Mouse (Mus musculus) limb, embryonic 14.5 days (tissue): ENCODE data around the gene Shc4. TPM values are rescaled to one million over a fixed set of nuclear protein-coding genes. Genes with fewer than 3 reads are reported as not detected.

Source experiments
- ATAC-seq: fragments of 200-750 bp; cut with Nextera tagmentation; 2 replicates; pipeline ENCODE4 v1.8.0; 2017; ENCODE audit warnings: low read depth, moderate number of reproducible peaks, moderate TSS enrichment; ENCODE audit not compliant: low FRiP score
- DNase-seq: peaks from one replicate; pipeline ENCODE4 v3.0.0-alpha.2; 2015; ENCODE audit warnings: low spot score
- H3K27ac ChIP-seq: fragments of 300-500 bp; sonication (generic); replicated peaks from 2 replicates; pipeline ENCODE4 v1.5.1; 2014; ENCODE audit warnings: low read depth, mild to moderate bottlenecking, low read length, moderate library complexity, mixed read lengths
- H3K27me3 ChIP-seq: fragments of 300-500 bp; sonication (generic); 2 replicates; pipeline ENCODE4 v1.6.1; 2014; ENCODE audit warnings: low read length, mixed read lengths; ENCODE audit not compliant: control insufficient read depth, insufficient read depth
- H3K36me3 ChIP-seq: fragments of 300-500 bp; sonication (generic); 2 replicates; pipeline ENCODE4 v1.6.1; 2014; ENCODE audit warnings: mild to moderate bottlenecking, low read length, moderate library complexity, mixed read lengths; ENCODE audit not compliant: control insufficient read depth, insufficient read depth
- H3K4me1 ChIP-seq: fragments of 300-500 bp; sonication (generic); 2 replicates; pipeline ENCODE4 v1.6.1; 2014; ENCODE audit warnings: antibody characterized with exemption, low read length, mixed read lengths; ENCODE audit not compliant: control insufficient read depth, insufficient read depth
- H3K4me2 ChIP-seq: fragments of 300-500 bp; sonication (generic); replicated peaks from 2 replicates; pipeline ENCODE4 v1.6.1; 2014; ENCODE audit warnings: low read depth, mild to moderate bottlenecking, low read length, moderate library complexity; ENCODE audit not compliant: severe bottlenecking
- H3K4me3 ChIP-seq: fragments of 300-500 bp; sonication (generic); replicated peaks from 2 replicates; pipeline ENCODE4 v1.5.1; 2014; ENCODE audit warnings: low read length
- H3K9ac ChIP-seq: fragments of 300-500 bp; sonication (generic); 2 replicates; pipeline ENCODE4 v1.6.1; 2014; ENCODE audit warnings: mild to moderate bottlenecking, low read depth, low read length, moderate library complexity; ENCODE audit not compliant: severe bottlenecking
- H3K9me3 ChIP-seq: fragments of 300-500 bp; sonication (generic); 2 replicates; pipeline ENCODE4 v1.6.1; 2016; ENCODE audit warnings: low read length; ENCODE audit not compliant: control insufficient read depth
- POLR2A ChIP-seq: fragments of 200-500 bp; IDR thresholded peaks from 2 replicates; pipeline ENCODE4 v1.8.0; 2012; ENCODE audit warnings: inconsistent platforms, mild to moderate bottlenecking, moderate library complexity, borderline replicate concordance; ENCODE audit not compliant: insufficient read depth, insufficient read length; ENCODE audit errors: extremely low read depth
- WGBS: fragments of 180-500 bp; shearing (Covaris S2); extraction: QIAGEN DNeasy Blood & Tissue Kit; methylation state at CpG from one replicate; pipeline ENCODE4 v1.1.7; 2014; 5-methylcytosine and 5-hydroxymethylcytosine counted together
- polyA plus RNA-seq, 2 experiments: library from polyadenylated mRNA; depleted of rRNA in 1 of 2; stranded (reverse) in 1 of 2; unstranded in 1 of 2; fragments of >200 nt; fragmentation: Nextera tagmentation in 1 of 2; extraction: Ambion mirVana in 1 of 2; gene quantifications; 2 replicates each; pipeline versions ENCODE4 v1.2.1 to v1.2.3; 2012 to 2014

The Shc4 gene
- polyA plus RNA-seq, 2 experiments = 0.74 to 1.3 TPM

GRCm38 (mm10) chr2:125594786-125595185 is 129.2 kb downstream of the Shc4 start:
- Histone ChIP-seq H3K9me3 (no peaks in the 10 kb centered on the region), H3K4me1 (no peaks in the 10 kb centered on the region), H3K36me3 (peaks cover 37% of the 10 kb centered on the region), H3K27ac (no peak overlapping the region), H3K4me2 (no peak overlapping the region), H3K4me3 (no peak overlapping the region), H3K27me3 (no peaks in the 10 kb centered on the region), H3K9ac (no peak overlapping the region)
- ATAC-seq (no peak), DNase-seq (no peak)
- no peak for TF ChIP-seq POLR2A
- WGBS = 90% methylated on average over 12 of the region's 12 CpGs

- Histone ChIP-seq H3K27me3 (no peaks in the 10 kb centered on the region), H3K4me3 (no peak overlapping the region), H3K27ac (no peak overlapping the region), H3K36me3 (peaks cover 33% of the 10 kb centered on the region), H3K4me1 (no peaks in the 10 kb centered on the region), H3K9ac (no peak overlapping the region), H3K9me3 (no peaks in the 10 kb centered on the region), H3K4me2 (no peak overlapping the region)
- 84% methylated on average over 6 of the region's 6 CpGs for WGBS
- DNase-seq = no peak
- TF ChIP-seq POLR2A = no peak
- ATAC-seq = no peak
Measured at GRCm38 (mm10) chr2:125594072-125594471, 129.9 kb downstream of the Shc4 start.

GRCm38 (mm10) chr2:125591895-125592294 is 132.1 kb downstream of the Shc4 start:
- TF ChIP-seq POLR2A = no peak
- 88% methylated on average over 4 of the region's 4 CpGs for WGBS
- H3K36me3 ChIP-seq = peaks cover 42% of the 10 kb centered on the region

GRCm38 (mm10) chr2:125589287-125589686 is 134.7 kb downstream of the Shc4 start:
- DNase-seq (no peak), ATAC-seq (no peak)
- no peak overlapping the region for H3K9ac ChIP-seq
- H3K36me3 ChIP-seq = peaks cover 50% of the 10 kb centered on the region
- H3K4me3 ChIP-seq = no peak overlapping the region
- WGBS = 95% methylated on average over 12 of the region's 12 CpGs
- no peaks in the 10 kb centered on the region for H3K9me3 ChIP-seq
- H3K27ac ChIP-seq = no peak overlapping the region
- H3K27me3 ChIP-seq = no peaks in the 10 kb centered on the region
- H3K4me1 ChIP-seq = no peaks in the 10 kb centered on the region
- no peak for TF ChIP-seq POLR2A
- H3K4me2 ChIP-seq = no peak overlapping the region

More at GRCm38 (mm10) chr2:125591895-125592294, 132.1 kb downstream of the Shc4 start:
- Histone ChIP-seq H3K4me3 (no peak overlapping the region), H3K9me3 (no peaks in the 10 kb centered on the region), H3K9ac (no peak overlapping the region), H3K4me2 (no peak overlapping the region), H3K27me3 (no peaks in the 10 kb centered on the region), H3K27ac (no peak overlapping the region), H3K4me1 (no peaks in the 10 kb centered on the region)
- ATAC-seq (no peak), DNase-seq (no peak)

GRCm38 (mm10) chr2:125581081-125581480 is 142.9 kb downstream of the Shc4 start:
- no peak for ATAC-seq
- H3K9ac ChIP-seq = no peak overlapping the region
- no peak overlapping the region for H3K27ac ChIP-seq
- H3K4me1 ChIP-seq = no peaks in the 10 kb centered on the region
- no peaks in the 10 kb centered on the region for H3K9me3 ChIP-seq
- H3K4me3 ChIP-seq = no peak overlapping the region
- no peaks in the 10 kb centered on the region for H3K27me3 ChIP-seq
- no peak for DNase-seq
- WGBS = 85% methylated on average over 5 of the region's 5 CpGs
- no peak overlapping the region for H3K4me2 ChIP-seq
- no peak for TF ChIP-seq POLR2A
- peaks cover 63% of the 10 kb centered on the region for H3K36me3 ChIP-seq

- no peaks in the 10 kb centered on the region for H3K27me3 ChIP-seq
- no peaks in the 10 kb centered on the region for H3K9me3 ChIP-seq
- DNase-seq (no peak), ATAC-seq (no peak)
- WGBS = 75% methylated on average over 4 of the region's 4 CpGs
- no peaks in the 10 kb centered on the region for H3K4me1 ChIP-seq
- no peak overlapping the region for H3K9ac ChIP-seq
- peaks cover 68% of the 10 kb centered on the region for H3K36me3 ChIP-seq
- no peak overlapping the region for H3K27ac ChIP-seq
- no peak overlapping the region for H3K4me3 ChIP-seq
- H3K4me2 ChIP-seq = no peak overlapping the region
- TF ChIP-seq POLR2A = no peak
Measured at GRCm38 (mm10) chr2:125577670-125578069, 146.3 kb downstream of the Shc4 start.

Other genes with a start within 250 kb of the Shc4 start
- 0.19 and 0.24 TPM in 2 replicates for gene Gm9913, start 219.1 kb downstream of the Shc4 start, polyA plus RNA-seq (2012; rRNA removed)
- 0.40 and 0.75 TPM in 2 replicates for gene Gm9913, start 219.1 kb downstream of the Shc4 start, polyA plus RNA-seq (2014; fragmentation: Nextera tagmentation; extraction: Ambion mirVana)
- 29.5 and 31.4 TPM in 2 replicates for gene Fbn1, start 216.2 kb downstream of the Shc4 start, polyA plus RNA-seq (2012; rRNA removed)
- 47.0 and 49.4 TPM in 2 replicates for gene Fbn1, start 216.2 kb downstream of the Shc4 start, polyA plus RNA-seq (2014; fragmentation: Nextera tagmentation; extraction: Ambion mirVana)
- 5.3 and 6.9 TPM in 2 replicates for gene Cep152, start 99.0 kb downstream of the Shc4 start, polyA plus RNA-seq (2012; rRNA removed)
- 5.3 and 6.2 TPM in 2 replicates for gene Cep152, start 99.0 kb downstream of the Shc4 start, polyA plus RNA-seq (2014; fragmentation: Nextera tagmentation; extraction: Ambion mirVana)
- 143 and 182 TPM in 2 replicates for gene Eid1, start 51.1 kb downstream of the Shc4 start, polyA plus RNA-seq (2012; rRNA removed)
- 298 and 313 TPM in 2 replicates for gene Eid1, start 51.1 kb downstream of the Shc4 start, polyA plus RNA-seq (2014; fragmentation: Nextera tagmentation; extraction: Ambion mirVana)
- gene Secisbp2l, start 58.7 kb upstream of the Shc4 start, polyA plus RNA-seq (2012; rRNA removed) = 14.5 and 15.2 TPM in 2 replicates
- 22.6 and 25.6 TPM in 2 replicates for gene Secisbp2l, start 58.7 kb upstream of the Shc4 start, polyA plus RNA-seq (2014; fragmentation: Nextera tagmentation; extraction: Ambion mirVana)
- 29.2 and 30.5 TPM in 2 replicates for gene Galk2, start 135.0 kb upstream of the Shc4 start, polyA plus RNA-seq (2012; rRNA removed)
- gene Galk2, start 135.0 kb upstream of the Shc4 start, polyA plus RNA-seq (2014; fragmentation: Nextera tagmentation; extraction: Ambion mirVana) = 40.8 and 43.4 TPM in 2 replicates
- 49.0 and 75.1 TPM in 2 replicates for gene Cops2, start 135.0 kb upstream of the Shc4 start, polyA plus RNA-seq (2012; rRNA removed)
- gene Cops2, start 135.0 kb upstream of the Shc4 start, polyA plus RNA-seq (2014; fragmentation: Nextera tagmentation; extraction: Ambion mirVana) = 85.4 and 86.7 TPM in 2 replicates